Mouse (Mus musculus) limb, embryonic 14.5 days (tissue): Measurements from ENCODE around the gene Kif2c. TPM values are rescaled to one million over a fixed set of nuclear protein-coding genes. Genes with fewer than 3 reads are reported as not detected.

Experiments used
- ATAC-seq: fragments of 200-750 bp; cut with Nextera tagmentation; 2 replicates; pipeline ENCODE4 v1.8.0; 2017; ENCODE audit warnings: low read depth, moderate number of reproducible peaks, moderate TSS enrichment; ENCODE audit not compliant: low FRiP score
- DNase-seq: peaks from one replicate; pipeline ENCODE4 v3.0.0-alpha.2; 2015; ENCODE audit warnings: low spot score
- H3K27ac ChIP-seq: fragments of 300-500 bp; sonication (generic); replicated peaks from 2 replicates; pipeline ENCODE4 v1.5.1; 2014; ENCODE audit warnings: low read depth, mild to moderate bottlenecking, low read length, moderate library complexity, mixed read lengths
- H3K27me3 ChIP-seq: fragments of 300-500 bp; sonication (generic); 2 replicates; pipeline ENCODE4 v1.6.1; 2014; ENCODE audit warnings: low read length, mixed read lengths; ENCODE audit not compliant: control insufficient read depth, insufficient read depth
- H3K36me3 ChIP-seq: fragments of 300-500 bp; sonication (generic); 2 replicates; pipeline ENCODE4 v1.6.1; 2014; ENCODE audit warnings: mild to moderate bottlenecking, low read length, moderate library complexity, mixed read lengths; ENCODE audit not compliant: control insufficient read depth, insufficient read depth
- H3K4me1 ChIP-seq: fragments of 300-500 bp; sonication (generic); 2 replicates; pipeline ENCODE4 v1.6.1; 2014; ENCODE audit warnings: antibody characterized with exemption, low read length, mixed read lengths; ENCODE audit not compliant: control insufficient read depth, insufficient read depth
- H3K4me2 ChIP-seq: fragments of 300-500 bp; sonication (generic); replicated peaks from 2 replicates; pipeline ENCODE4 v1.6.1; 2014; ENCODE audit warnings: low read depth, mild to moderate bottlenecking, low read length, moderate library complexity; ENCODE audit not compliant: severe bottlenecking
- H3K4me3 ChIP-seq: fragments of 300-500 bp; sonication (generic); replicated peaks from 2 replicates; pipeline ENCODE4 v1.5.1; 2014; ENCODE audit warnings: low read length
- H3K9ac ChIP-seq: fragments of 300-500 bp; sonication (generic); 2 replicates; pipeline ENCODE4 v1.6.1; 2014; ENCODE audit warnings: mild to moderate bottlenecking, low read depth, low read length, moderate library complexity; ENCODE audit not compliant: severe bottlenecking
- H3K9me3 ChIP-seq: fragments of 300-500 bp; sonication (generic); 2 replicates; pipeline ENCODE4 v1.6.1; 2016; ENCODE audit warnings: low read length; ENCODE audit not compliant: control insufficient read depth
- POLR2A ChIP-seq: fragments of 200-500 bp; IDR thresholded peaks from 2 replicates; pipeline ENCODE4 v1.8.0; 2012; ENCODE audit warnings: inconsistent platforms, mild to moderate bottlenecking, moderate library complexity, borderline replicate concordance; ENCODE audit not compliant: insufficient read depth, insufficient read length; ENCODE audit errors: extremely low read depth
- WGBS: fragments of 180-500 bp; shearing (Covaris S2); extraction: QIAGEN DNeasy Blood & Tissue Kit; methylation state at CpG from one replicate; pipeline ENCODE4 v1.1.7; 2014; 5-methylcytosine and 5-hydroxymethylcytosine counted together
- polyA plus RNA-seq, 2 experiments: library from polyadenylated mRNA; depleted of rRNA in 1 of 2; stranded (reverse) in 1 of 2; unstranded in 1 of 2; fragments of >200 nt; fragmentation: Nextera tagmentation in 1 of 2; extraction: Ambion mirVana in 1 of 2; gene quantifications; 2 replicates each; pipeline versions ENCODE4 v1.2.1 to v1.2.3; 2012 to 2014

Gene Kif2c
- polyA plus RNA-seq, 2 experiments, result 36.9 to 43.3 TPM

- Histone ChIP-seq H3K4me2 (no peak overlapping the region), H3K4me3 (no peak overlapping the region), H3K4me1 (no peaks in the 10 kb centered on the region), H3K27me3 (no peaks in the 10 kb centered on the region), H3K27ac (no peak overlapping the region), H3K9ac (no peak overlapping the region), H3K36me3 (no peaks in the 10 kb centered on the region), H3K9me3 (no peaks in the 10 kb centered on the region)
- no peak for TF ChIP-seq POLR2A
- WGBS, result 34% methylated on average over 4 of the region's 4 CpGs
- no peak for DNase-seq
- ATAC-seq, result no peak
These were observed 41.8 kb downstream of the Kif2c start for GRCm38 (mm10) chr4:117140613-117141012.

GRCm38 (mm10) chr4:117139217-117139612 is 43.2 kb downstream of the Kif2c start:
- Histone ChIP-seq H3K9me3 (no peaks in the 10 kb centered on the region), H3K36me3 (no peaks in the 10 kb centered on the region), H3K4me1 (0 out of 2 replicates have a peak, but pooled peaks cover 1% of the 10 kb centered on the region), H3K27ac (no peak overlapping the region), H3K9ac (no peak overlapping the region), H3K4me3 (no peak overlapping the region), H3K4me2 (no peak overlapping the region), H3K27me3 (no peaks in the 10 kb centered on the region)
- DNase-seq (no peak), ATAC-seq (no peak)
- TF ChIP-seq POLR2A, result no peak
- 4% methylated on average over 2 of the region's 2 CpGs for WGBS

- Histone ChIP-seq H3K9me3 (no peaks in the 10 kb centered on the region), H3K36me3 (no peaks in the 10 kb centered on the region), H3K27me3 (no peaks in the 10 kb centered on the region), H3K27ac (no peak overlapping the region), H3K4me1 (0 out of 2 replicates have a peak, but pooled peaks cover 4% of the 10 kb centered on the region), H3K4me3 (no peak overlapping the region), H3K9ac (no peak overlapping the region), H3K4me2 (no peak overlapping the region)
- WGBS, result 58% methylated on average over 16 of the region's 17 CpGs
- ATAC-seq (no peak), DNase-seq (no peak)
- no peak for TF ChIP-seq POLR2A
These were observed 43.9 kb downstream of the Kif2c start for GRCm38 (mm10) chr4:117138295-117139216.

GRCm38 (mm10) chr4:117136034-117136433 is 46.4 kb downstream of the Kif2c start:
- 29% methylated on average over 8 of the region's 8 CpGs for WGBS
- ATAC-seq, result no peak

GRCm38 (mm10) chr4:117134601-117134995 is 47.8 kb downstream of the Kif2c start:
- no peak overlapping the region for H3K9ac ChIP-seq
- no peak for DNase-seq
- H3K4me3 ChIP-seq, result no peak overlapping the region
- 36% methylated on average over 2 of the region's 2 CpGs for WGBS
- no peak for ATAC-seq
- peaks cover 8% of the 10 kb centered on the region; the same call in 1 of the 2 replicates for H3K4me1 ChIP-seq
- H3K36me3 ChIP-seq, result peaks cover 4% of the 10 kb centered on the region; the same call in 1 of the 2 replicates
- H3K27me3 ChIP-seq, result peaks cover 20% of the 10 kb centered on the region; the same call in 1 of the 2 replicates
- no peak overlapping the region for H3K4me2 ChIP-seq
- no peak overlapping the region for H3K27ac ChIP-seq
- H3K9me3 ChIP-seq, result no peaks in the 10 kb centered on the region
- no peak for TF ChIP-seq POLR2A

More at GRCm38 (mm10) chr4:117136034-117136433, 46.4 kb downstream of the Kif2c start:
- Histone ChIP-seq H3K36me3 (0 out of 2 replicates have a peak, but pooled peaks cover 3% of the 10 kb centered on the region), H3K4me3 (no peak overlapping the region), H3K27ac (no peak overlapping the region), H3K9me3 (no peaks in the 10 kb centered on the region), H3K4me1 (peaks cover 8% of the 10 kb centered on the region; the same call in 1 of the 2 replicates), H3K27me3 (peaks cover 20% of the 10 kb centered on the region; the same call in 1 of the 2 replicates), H3K9ac (no peak overlapping the region), H3K4me2 (no peak overlapping the region)
- no peak for TF ChIP-seq POLR2A
- DNase-seq, result no peak
